Mouse (Mus musculus) gastrocnemius, postnatal 4 days (tissue): ENCODE results near the gene Gm20388. TPM values are rescaled to one million over a fixed set of nuclear protein-coding genes. Genes with fewer than 3 reads are reported as not detected.

Experiments used
- DNase-seq, 2 experiments: peaks; one replicate each; pipeline ENCODE4 v3.0.0; 2021 to 2022; ENCODE audit warnings: low spot score in 2 of 2, mixed read lengths in 2 of 2
- total RNA-seq, 2 experiments: library from RNA; stranded (reverse); gene quantifications; 2 replicates each; pipeline ENCODE4 v1.2.3; 2021

The Gm20388 gene
- total RNA-seq, 2 experiments from 2014 or later: 12.8 to 22.8 TPM

GRCm38 (mm10) chr8:120449139-120449538 is 538.5 kb downstream of the Gm20388 start:
- DNase-seq: no peak

- DNase-seq: peak in 1 of 2 experiments; percentile 70
These were observed 539.0 kb downstream of the Gm20388 start for GRCm38 (mm10) chr8:120449608-120450031.

GRCm38 (mm10) chr8:120452111-120452510 is 541.5 kb downstream of the Gm20388 start:
- no peak for DNase-seq

GRCm38 (mm10) chr8:120454404-120454803 is 543.8 kb downstream of the Gm20388 start:
- no peak for DNase-seq

GRCm38 (mm10) chr8:120460375-120460774 is 549.7 kb downstream of the Gm20388 start:
- no peak for DNase-seq

- no peak for DNase-seq
These were observed 551.5 kb downstream of the Gm20388 start for GRCm38 (mm10) chr8:120462119-120462551.

GRCm38 (mm10) chr8:120462611-120463010 is 552.0 kb downstream of the Gm20388 start:
- DNase-seq: no peak

GRCm38 (mm10) chr8:120463918-120464584 is 553.4 kb downstream of the Gm20388 start:
- no peak for DNase-seq

GRCm38 (mm10) chr8:120464585-120464937 is 553.9 kb downstream of the Gm20388 start:
- no peak for DNase-seq

GRCm38 (mm10) chr8:120465710-120466109 is 555.1 kb downstream of the Gm20388 start:
- DNase-seq: peak in 1 of 2 experiments; percentile 69

GRCm38 (mm10) chr8:120466266-120466665 is 555.6 kb downstream of the Gm20388 start:
- DNase-seq: no peak

GRCm38 (mm10) chr8:120467598-120467997 is 557.0 kb downstream of the Gm20388 start:
- no peak for DNase-seq

- DNase-seq: no peak
These were observed 559.5 kb downstream of the Gm20388 start for GRCm38 (mm10) chr8:120470170-120470569.

GRCm38 (mm10) chr8:120471166-120471565 is 560.5 kb downstream of the Gm20388 start:
- DNase-seq: peak in 1 of 2 experiments; percentile 42

GRCm38 (mm10) chr8:120471752-120472151 is 561.1 kb downstream of the Gm20388 start:
- DNase-seq: no peak

- DNase-seq: no peak
These were observed 561.6 kb downstream of the Gm20388 start for GRCm38 (mm10) chr8:120472230-120472629.

- DNase-seq: no peak
These were observed 563.2 kb downstream of the Gm20388 start for GRCm38 (mm10) chr8:120473729-120474364.

- no peak for DNase-seq
These were observed 564.0 kb downstream of the Gm20388 start for GRCm38 (mm10) chr8:120474496-120475235.

- DNase-seq: no peak
These were observed 565.0 kb downstream of the Gm20388 start for GRCm38 (mm10) chr8:120475462-120476201.

GRCm38 (mm10) chr8:120476711-120477575 is 566.3 kb downstream of the Gm20388 start:
- no peak for DNase-seq
